Mouse (Mus musculus): Measurements from ENCODE around the gene Rpgrip1l.

The Rpgrip1l gene

DNA sequence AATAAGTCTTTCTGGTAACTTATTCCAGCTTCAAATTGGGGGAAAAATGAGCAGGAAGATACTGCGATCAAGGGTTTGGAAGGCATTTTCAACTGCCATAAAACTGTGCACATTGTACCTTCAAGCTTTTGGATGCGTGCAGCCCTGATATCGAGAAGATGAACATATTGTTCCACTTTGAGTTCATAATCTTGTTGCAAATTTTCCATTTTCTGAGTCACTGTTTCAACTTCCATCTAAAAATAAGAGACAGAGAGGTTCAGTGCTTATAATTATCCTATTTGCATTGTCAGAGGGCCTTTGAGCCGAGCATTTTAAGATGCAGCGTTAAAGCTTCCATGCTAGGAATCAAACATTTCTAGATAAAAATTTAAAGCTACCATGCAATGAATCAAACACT, 39.6 kb downstream of the Rpgrip1l start:
- DNase-seq (ENCODE audit: low spot score in 2 of 2), result no peak

DNA sequence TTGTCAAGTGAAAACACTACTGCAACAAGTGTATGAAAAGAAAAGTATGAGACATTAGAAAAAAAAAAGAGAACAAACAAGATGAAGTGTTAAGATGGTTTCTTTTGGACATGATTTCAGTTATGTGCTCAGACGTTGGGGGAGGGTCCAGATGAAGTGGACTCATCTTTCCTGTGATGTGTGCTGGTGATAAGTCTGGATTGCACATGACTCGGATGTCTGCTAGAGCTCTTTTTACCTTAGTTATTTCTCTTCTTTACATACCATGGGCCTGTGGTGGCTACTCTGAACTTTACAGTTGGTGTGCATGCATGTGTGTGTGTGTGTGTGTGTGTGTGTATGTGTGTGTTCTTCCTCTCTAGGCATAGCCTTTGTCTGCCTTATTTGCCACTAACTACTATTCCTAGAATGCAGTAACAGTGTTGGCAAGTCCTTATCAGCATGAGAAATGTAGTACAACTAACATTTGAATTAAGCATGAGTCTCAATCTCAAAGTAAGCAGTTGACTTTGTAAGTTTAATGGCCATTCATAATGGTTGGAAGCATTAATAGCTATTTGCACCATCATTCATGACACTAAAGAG, 43.6 kb downstream of the Rpgrip1l start:
- DNase-seq (ENCODE audit: low spot score in 2 of 2), result no peak

DNA sequence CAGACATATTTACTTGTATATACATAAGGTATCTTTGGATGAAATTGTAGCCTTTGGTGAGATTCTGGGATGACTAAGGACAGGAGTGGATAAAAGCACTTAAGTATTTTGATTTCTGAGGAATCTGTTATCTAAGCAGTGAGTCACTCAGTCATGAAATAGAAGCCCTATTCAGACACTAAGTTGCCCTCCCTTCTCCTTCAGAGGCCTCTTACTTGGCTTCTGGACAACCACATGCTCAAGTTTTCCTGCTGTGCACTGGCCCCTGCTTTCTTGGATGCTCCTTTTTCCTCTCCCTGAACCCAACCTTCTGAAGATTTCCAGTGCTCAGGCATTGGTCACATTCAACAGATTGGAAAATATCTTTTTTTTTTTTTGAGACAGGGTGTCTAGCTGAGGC, 48.5 kb downstream of the Rpgrip1l start:
- DNase-seq (ENCODE audit: low spot score in 2 of 2), result no peak

DNA sequence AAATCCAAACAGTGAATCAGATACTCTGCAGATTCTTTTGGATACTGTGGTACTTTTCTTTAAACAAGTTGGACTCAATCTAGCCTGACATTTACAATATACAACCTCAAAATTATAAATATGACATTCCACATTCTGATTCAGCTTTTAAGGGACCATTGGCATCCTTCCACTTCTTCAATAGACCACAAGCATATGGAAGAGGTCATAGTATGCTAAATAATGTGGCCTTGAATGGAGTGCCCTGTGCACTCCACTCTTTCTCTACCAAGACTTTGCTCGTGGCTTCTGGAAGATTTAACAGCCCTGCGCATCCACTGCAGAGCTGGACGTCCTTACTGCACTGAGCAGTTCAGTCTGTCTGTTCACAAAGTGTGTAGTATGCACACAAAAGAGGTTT, 49.1 kb downstream of the Rpgrip1l start:
- no peak for DNase-seq (ENCODE audit: low spot score in 2 of 2)

DNA sequence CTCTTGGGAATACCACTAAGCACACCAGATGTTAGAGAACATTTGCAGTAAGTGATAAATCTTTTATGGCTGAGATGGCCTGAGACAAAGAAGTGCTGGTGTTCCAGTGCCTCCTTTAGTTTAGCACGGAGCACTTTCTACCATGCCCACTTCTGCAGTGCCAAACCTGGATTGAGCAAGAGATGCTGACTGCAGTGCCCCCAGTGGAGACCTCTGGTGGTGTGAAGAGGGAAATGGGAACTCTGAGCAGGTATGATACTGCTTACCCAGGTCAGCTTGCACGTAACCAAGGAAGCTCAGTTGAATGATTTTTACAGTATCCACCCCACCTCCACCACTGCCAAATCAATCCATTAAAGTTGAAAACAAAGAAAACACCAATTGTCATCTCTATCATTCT, 51.5 kb downstream of the Rpgrip1l start:
- DNase-seq (ENCODE audit: low spot score in 2 of 2), result no peak

DNA sequence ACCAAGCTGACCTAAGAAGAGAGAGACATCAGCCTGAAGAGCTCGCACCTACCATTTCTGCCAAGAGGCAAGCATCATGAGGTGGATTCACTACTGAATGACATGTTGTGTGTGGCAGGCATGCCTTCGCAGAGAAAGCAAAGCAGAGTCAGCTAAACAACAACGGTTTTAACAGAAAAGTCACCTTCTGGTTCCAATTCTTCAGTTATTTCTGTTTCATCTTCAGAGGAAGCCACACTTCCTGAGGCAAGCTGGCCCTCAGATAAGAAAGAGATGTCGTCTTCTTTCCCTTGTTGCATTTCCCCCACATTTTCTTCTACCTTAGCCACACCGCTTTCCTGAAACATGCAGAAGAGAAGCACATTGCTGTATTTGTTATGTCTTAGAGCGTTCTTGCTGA, 62.1 kb downstream of the Rpgrip1l start:
- no peak for DNase-seq (ENCODE audit: low spot score in 2 of 2)

DNA sequence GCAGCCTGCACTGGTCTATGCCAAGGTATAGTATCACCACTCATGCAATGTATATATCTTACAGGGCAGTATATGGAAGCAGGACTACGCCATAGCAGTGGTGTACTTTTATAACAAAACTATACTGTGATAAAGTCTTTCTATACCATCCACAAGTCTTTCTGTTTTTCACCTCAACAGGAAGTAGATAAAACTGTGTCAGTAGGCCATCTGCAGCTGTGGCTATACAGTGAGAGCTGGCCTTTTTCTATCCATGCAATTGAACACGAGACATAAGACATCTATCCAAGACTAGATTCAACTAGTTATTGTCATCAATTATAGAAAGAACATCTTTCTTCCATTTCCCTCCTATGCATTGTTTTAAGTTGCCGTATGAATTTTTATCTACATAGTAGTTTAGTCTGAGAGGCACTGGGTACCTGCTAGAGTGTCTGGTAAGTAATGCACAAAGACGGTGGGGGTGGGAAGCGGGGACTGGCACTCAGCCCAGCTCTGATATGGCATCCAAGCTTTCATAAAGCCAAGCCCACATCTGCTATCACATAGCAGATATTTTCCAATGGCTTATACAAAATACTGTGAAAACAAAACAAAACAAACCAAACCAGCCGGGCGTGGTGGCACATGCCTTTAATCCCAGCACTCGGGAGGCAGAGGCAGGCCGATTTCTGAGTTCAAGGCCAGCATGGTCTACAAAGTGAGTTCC, 63.1 kb downstream of the Rpgrip1l start:
- no peak for DNase-seq (ENCODE audit: low spot score in 2 of 2)

DNA sequence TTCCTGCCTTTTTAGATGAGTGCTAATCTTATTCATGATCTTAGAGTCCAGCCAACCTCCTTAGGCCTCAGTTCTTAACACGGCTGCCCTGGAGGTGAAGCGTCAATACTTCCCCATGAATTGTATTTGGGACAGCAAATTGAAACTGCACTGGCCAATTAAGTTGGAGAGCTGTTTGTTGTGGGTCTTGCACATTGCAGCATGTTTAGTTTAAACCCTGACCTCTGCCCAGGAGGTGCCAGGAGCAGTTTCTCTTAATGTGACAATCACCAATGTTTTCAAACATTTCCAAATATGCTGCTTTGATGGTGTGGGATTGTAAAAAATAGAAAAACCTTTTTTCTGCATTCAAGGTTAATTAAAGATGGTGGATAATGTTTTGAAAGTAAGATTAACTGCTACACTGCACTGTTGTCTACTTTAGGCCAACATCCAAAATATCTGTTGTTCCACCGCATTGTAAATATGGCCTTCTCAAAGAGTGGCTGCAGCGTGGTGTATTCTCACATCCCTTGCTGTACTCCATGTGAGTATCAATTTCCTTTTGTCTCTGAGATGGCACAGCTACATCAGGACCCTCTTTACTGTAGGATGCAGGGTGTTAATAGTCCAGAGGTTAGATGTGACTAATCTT, 67.1 kb downstream of the Rpgrip1l start:
- DNase-seq (ENCODE audit: low spot score in 2 of 2), result no peak

DNA sequence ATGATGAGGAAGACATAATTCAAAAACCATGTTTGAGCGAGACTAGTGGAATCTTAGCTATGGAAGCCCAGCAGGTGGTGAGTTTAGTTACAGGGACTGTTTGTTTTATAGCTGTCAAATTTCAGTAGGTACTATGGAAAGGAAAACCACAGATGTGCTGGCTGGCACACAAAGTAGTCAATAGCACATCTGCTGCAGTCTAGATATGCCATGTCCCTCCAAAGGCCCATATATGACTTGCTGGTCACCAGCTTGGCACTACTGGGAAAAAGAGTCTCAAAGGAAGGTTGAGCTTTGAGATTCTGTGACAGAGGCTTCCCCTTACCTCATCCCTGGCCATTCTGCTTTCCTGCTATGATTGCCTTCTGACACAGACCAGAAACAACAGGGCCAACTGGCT, 70.3 kb downstream of the Rpgrip1l start:
- DNase-seq (ENCODE audit: low spot score in 2 of 2), result no peak

DNA sequence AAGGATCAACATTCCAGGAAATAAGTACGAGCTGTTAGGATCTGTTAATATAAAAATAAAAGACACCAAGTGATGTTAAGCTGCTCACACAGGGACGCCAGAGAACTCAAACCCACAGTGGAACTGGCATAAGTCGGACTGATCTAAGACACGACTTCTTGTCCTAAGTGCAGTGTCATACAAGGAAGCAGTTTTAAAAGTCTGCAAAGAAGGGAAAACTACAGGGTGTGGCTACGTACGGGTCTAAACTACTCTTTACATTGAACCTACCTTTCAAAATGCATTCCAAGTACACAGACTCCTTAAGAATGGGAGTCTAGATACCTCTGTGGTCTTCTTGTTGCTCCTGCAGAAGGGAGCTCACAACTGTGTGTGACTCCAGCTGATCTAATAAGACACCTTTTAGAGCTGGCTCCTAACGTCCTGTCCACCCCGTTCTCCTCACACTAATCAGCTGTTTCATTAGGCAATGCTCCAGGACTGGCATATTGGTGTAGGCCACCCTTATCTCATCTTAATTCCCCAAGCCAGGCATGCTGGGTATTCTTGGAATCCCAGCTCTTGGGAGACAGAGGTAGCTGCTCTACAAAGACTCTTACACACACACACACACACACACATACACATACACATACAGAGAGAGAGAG, 71.1 kb downstream of the Rpgrip1l start:
- no peak for DNase-seq (ENCODE audit: low spot score in 2 of 2)

DNA sequence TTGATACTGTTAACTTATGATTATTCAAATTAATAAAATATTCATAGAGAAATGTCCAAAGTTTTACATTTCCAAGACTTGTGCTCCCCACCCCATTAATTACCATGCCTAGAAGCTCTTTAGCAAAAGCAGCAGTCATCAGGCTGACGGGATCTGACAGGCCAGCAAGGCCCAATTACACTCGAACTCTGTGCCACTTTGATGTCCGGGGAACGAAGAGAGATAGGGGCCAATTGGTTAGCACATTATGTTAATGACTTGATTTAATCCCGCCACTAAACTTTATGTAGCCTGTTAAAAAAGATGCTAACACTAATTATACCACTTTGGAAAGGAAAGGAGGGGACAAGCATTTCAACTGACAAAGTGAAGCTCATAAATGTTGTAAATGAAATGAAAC, 71.7 kb downstream of the Rpgrip1l start:
- DNase-seq (ENCODE audit: low spot score in 2 of 2), result no peak

DNA sequence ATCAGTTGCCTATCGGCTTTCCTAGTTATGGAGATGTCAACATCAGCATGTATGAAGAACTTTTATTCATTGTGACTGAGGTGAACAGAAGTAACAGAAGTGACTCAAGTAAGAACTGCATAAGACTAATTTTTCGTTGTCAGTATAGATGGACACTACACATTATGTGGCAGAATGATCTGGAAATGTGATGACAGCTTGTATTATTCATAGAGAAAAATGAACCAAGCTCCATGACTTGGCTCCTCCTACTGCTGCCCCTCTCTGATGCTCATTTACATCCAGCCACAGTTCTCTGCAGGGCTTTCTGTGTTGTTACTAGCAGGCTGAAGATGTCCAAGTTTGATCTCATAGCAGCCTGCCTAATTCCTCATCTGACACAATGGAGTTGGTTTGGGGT, 75.9 kb downstream of the Rpgrip1l start:
- no peak for DNase-seq (ENCODE audit: low spot score in 2 of 2)

DNA sequence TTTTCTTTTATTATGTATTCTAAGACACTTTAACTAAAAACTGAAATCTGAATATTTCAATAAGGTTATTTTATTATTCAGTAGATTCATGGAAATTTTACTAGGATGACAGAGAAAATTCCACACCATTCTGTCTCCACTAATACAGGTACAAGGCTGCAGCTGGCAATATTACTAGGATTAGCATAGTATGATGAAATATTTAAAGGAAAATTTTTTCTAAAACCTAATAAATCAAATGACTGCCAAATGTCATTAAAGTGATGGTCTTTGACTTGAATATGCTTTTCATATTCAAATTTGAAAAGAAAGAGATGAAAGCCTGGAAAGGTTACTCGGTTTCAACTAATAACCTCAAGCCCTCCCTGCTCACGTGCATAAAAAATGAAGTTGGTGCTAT, 79.0 kb downstream of the Rpgrip1l start:
- DNase-seq (ENCODE audit: low spot score in 2 of 2), result no peak

DNA sequence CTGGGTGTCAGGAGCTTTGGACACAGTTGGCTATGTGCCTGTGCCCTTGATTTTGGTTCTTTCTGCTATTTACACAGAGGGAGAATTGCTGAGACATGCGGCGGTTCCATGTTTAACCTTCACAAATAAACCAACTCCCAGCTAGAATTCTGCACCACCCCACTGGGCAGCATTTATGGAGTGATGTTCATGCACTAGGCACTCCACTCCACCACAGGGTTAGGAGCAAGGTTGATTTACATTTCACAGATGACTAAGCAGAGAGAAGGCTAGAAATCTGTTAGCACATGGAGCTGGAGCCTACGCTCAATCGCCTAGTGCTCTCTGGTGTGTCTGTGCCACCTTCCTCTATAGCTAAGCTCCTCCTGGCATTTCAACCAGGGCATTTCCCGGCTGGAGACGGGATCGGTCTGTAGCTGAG, 85.6 kb downstream of the Rpgrip1l start:
- peak; percentile 18 to 74 for DNase-seq (ENCODE audit: low spot score in 2 of 2)

DNA sequence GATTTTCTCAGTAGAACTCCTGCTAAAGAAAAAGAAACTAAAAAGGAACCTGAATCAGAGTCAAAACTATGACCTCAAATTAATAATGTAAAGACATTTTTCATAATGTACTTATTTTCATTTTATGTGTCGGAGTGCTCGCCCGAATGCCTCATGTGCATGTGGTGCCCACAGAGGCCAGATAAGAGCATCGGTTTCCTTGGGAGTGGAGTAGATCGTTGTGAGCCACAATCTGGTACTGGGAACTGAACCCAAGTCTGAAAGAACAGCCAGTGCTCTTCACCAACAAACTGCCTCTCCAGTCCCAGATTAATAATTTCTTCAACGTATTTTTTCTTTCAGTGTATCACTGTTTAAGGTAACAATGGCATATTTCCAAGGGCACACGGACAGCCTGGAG, 88.8 kb downstream of the Rpgrip1l start:
- DNase-seq (ENCODE audit: low spot score in 2 of 2), result no peak

DNA sequence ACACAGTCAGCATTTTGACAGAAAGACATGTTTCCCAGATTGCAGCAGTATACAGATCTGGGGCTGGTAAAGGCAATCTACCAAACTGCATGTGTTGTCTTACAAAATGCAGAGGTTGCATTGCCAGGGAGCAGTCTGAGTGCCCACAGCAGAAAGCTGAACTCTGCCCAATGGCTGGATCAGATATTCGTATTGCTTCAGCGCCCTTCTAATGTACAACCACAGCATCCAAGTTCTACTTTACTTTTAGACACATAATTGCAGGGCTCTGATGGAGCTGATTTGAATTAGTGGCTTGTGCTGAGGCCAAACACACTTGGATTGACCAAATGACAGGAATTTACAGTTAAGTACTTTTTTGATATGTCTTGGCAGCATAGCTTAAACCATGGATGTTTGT, 91.2 kb downstream of the Rpgrip1l start:
- no peak for DNase-seq (ENCODE audit: low spot score in 2 of 2)

DNA sequence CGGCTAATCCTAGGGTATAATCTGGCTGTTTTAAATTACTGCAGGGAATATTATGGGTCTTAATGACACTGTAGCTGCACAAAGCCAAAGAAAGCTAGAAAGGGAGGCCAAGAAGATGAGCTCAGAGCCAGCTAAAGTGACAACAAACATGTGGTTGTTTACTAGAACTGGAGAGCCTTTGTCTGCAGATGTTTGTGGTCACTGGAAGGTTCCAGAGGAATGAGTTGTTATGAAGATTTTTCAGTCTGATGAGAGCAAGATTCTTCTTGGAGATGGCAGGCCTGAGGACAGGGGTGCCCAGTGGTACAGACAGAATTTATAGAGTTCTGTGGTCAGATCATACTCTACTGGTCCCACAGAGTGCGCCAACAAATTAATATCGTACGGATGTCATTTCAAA, 94.8 kb downstream of the Rpgrip1l start:
- no peak for DNase-seq (ENCODE audit: low spot score in 2 of 2)

DNA sequence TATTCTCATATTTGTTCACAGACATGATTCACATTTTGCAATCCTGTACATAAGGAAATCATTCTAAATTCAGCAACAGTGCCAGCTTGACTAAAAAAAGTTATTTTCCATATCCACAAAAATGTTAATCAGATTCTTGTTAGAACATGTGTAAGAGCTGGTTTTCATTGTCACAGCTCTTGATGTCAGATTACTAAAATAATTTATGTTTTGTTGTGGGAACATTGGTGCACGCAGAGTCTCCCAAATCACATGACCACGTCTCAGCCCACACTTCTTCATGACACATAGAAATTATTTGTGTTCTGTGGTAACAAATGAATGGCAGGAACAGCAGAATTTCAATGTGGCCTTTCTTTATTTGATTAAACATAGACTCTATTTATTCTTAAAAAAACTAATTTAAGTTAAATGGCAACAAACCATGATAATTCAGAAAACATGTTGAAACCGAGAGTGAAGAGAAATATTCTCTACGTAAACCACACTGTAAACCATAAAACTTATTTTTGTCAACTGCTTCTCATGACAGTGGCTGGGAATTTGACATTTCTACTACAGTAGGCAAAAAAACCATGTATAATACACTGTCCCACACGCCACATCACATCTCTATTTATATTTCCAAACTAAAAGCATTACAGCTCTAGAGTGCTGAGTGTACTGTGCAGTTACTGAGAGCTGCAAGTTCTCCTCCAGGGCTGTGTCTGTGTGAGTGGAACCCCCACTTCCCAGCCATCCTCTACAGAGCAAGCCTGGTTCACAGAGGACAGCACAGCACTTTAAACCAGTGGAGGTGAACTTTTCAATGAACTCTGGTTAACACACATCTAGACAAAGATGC, 95.8 kb downstream of the Rpgrip1l start:
- DNase-seq (ENCODE audit: low spot score in 2 of 2), result no peak

DNA sequence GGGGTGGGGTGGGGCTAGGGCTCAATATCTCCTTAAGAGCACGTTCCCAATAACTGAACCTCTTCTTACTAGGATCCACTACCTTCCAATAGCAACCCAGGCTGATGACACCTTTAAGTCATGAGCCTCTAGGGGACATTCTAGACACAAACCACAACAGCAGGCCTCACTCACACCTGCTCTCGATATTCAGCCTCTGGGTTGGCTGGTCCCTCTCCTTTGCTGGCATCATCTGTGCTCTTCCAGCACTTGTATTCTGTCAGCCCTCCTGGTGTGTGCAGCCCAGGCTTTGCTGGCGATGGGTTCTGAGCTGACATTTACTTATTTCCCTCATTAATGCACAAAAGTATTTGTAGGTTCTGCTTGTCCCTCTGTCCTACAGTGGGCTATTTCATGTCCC, 98.8 kb downstream of the Rpgrip1l start:
- no peak for DNase-seq (ENCODE audit: low spot score in 2 of 2)

DNA sequence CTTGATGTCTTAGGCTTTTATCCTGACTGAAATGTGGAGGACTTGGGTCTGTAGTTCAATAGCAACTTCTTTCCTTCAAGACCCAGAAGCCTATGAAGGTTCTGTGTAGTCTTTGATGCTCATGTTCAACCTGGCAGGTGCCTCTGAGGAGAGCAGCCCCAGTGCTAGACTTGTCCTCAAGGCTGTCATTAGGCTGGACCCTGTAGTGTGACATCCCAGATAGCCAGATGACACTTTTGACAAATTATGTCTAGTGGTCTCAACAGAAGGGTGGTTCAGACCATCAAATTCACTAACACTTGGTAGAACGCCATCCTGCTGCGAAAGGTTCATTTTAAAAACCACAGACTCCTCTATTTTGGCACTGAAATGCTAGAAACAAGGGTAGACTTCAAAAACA, 100.1 kb downstream of the Rpgrip1l start:
- no peak for DNase-seq (ENCODE audit: low spot score in 2 of 2)

DNA sequence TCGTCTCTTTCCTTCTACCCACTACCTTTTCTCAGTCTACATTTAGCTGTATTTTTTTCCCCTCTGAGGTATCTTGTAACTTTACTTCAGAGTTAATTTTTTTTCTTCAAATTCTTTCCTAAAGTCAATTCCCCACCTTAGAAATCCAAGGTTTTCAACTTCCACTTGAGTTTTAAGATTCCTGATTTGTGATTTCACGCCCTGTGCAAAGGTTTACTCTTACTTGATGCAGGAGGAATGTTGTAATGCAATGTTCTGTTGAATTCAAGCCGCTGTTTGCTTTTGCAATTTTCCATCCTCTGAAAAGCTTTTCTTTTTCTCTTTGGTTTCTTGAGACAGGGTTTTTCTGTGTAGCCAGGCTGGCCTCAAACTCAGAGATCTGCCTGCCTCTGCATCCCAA, 103.4 kb downstream of the Rpgrip1l start:
- no peak for DNase-seq (ENCODE audit: low spot score in 2 of 2)

DNA sequence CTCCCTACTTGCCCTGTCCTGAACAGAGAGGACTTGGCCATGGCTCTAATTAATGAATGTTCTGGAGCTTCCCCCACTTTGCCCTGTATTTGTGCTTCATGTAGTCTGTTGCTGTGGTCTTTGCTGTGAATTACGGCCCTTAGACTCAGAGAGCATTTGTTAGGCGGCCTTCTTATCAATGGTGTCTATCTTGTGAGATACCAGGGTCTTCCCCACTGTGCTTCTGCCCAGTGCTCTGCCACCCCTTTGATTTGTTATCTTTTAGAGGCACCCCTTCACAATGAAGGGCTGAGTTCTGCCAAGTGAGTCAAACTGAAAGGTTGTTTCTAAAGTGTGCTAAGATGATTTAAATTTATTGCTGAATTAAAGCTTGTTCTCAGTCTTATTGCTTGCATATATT, 105.4 kb downstream of the Rpgrip1l start:
- DNase-seq (ENCODE audit: low spot score in 2 of 2), result no peak

Measured in urinary bladder, adult 18-20 months (tissue).